Mouse (Mus musculus) ovary, postnatal 36 days (tissue): Measurements from ENCODE around the gene Dnajc30.

Experiments used
- DNase-seq: peaks from one replicate; pipeline ENCODE4 v3.0.0; 2022; ENCODE audit warnings: low spot score, mixed read lengths

Gene Dnajc30

DNA sequence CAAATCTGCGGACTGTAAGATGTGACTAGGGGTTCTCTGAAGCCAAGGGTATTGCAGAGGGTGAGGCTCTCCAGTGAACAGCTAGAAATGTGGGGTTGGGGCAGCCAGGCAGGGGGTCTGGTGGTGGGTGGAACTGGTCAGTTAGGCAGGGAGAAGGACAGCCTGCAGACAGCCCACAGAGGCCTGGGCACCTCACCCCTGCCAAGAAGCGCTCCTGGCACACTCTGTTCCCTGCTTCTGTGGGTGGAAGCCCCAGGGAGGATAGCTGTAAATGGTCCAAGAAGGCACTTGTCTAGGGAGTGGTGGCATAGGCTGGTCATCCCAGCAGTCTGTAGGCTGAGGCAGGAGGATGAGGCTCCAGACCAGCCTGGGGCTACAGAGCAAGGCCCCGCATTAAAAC, 45.4 kb downstream of the Dnajc30 start:
- peak; percentile 28 for DNase-seq

DNA sequence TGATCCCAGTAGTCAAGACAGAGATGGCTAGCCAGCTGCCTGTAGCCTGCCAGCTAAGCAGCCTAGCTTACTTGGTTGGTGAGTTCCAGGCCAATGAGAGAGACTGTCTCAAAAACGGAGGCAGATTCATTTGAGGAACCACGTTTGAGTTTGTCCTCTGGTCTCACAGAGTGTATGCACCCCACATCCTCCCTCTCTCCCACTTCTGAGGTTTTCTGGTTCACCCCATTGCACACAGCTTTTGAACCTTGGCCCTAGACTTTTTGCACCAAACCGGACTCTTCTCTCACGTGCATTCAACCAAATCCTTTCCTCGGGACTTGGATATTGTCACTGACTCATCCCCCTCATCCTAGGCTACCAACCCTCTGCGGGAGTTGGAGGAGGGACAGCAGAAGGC, 46.0 kb downstream of the Dnajc30 start:
- no peak for DNase-seq

DNA sequence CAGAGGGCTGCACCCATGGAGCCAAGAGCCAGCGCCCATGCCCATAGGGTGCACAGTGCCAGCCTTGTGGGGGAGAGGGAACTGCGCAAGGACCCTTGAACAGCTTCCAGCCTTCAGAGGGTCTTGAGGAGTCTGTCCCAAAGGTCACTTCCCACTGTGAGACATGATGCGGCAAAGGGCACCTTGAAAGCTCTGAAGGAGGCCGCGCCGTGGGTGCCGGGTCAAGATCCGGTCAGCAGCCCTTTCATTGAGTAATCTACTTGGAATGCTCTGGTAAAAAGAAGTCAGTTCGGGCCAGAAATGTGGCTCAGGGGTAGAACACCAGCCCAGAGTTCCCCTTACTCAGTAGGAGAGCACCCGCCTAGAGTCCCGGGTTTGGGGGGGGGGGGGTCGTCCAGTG, 49.8 kb downstream of the Dnajc30 start:
- DNase-seq: no peak

DNA sequence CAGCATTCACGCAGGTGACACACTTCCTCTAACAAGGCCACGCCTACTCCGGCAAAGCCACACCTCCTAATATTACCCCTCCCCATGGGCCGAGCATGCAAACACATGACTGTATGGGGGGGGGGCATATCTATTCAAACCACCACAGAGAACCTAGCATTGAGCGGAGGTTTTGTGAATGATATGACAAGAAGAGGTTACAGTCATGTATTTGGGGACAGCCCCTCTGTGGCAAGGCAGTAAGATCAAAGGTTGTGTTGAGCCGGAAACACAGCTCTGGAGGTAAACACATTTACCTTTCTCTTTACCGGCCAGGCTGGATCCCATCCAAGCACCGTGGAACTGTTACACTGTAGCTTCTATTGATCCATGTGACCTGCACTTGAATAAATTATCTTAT, 51.2 kb downstream of the Dnajc30 start:
- DNase-seq: no peak
